Mouse (Mus musculus): ENCODE results near the gene Sapcd1. TPM values are rescaled to one million over a fixed set of nuclear protein-coding genes. Genes with fewer than 3 reads are reported as not detected.
"Not testable (repeated sequence)": the region's sequence is repeated elsewhere in the genome, so short reads cannot be mapped to it uniquely, and the experiment has no call there.

The Sapcd1 gene
- polyA plus RNA-seq, 1 experiment from 2014 or later: 21.3 TPM

DNA sequence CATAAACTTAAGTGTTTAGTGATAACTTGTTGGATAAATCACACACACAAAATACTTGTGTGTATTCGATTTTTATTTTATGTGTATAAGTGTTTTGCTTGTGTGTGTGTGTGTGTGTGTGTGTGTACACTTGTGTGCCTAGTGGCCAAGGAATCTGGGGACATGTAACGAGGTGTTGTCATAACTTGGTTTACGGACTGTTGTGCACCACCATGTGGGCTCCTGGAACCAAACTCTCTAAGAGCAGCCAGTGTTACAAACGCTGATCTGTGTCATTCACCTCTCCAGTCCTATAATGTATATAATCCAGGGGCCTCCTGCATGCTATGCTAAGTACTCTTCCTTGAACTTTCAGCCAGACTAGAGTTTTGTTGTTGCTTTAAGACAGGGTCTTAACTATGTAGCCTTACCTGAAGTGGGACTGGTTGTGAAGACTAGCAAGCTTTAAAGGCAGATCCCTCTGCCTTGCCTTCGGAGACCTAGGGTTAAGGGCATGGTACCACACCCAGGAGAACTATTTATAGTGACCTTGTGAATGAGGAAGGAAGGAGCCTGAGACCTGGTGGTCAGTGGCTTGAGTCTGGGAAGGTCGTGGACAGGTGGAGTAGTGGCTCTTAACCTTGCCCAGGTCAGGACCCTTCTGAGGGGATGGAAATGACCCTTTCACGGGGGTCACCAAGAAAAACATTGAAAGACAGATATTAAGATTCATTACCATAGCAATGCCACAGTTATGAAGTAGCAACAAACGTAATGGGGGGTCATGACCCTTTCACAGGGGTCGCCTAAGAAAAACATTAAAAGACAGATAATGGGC lies 24.6 kb downstream of the Sapcd1 start:
- Histone ChIP-seq H3K9ac (replicated peaks; ENCODE audit: low read depth, low read length) (peak overlapping the region; percentile 93; the same call in 1 of the 2 replicates), H3K4me3 (ENCODE audit: low read depth, low read length) (peak overlapping the region; percentile 91; the same call in 1 of the 2 replicates), H3K27ac (ENCODE audit: low read length) (no peak overlapping the region), H3K36me3 (ENCODE audit: control insufficient read depth, insufficient read depth, low read length) (peaks cover 42% of the 10 kb centered on the region), H3K4me2 (replicated peaks; ENCODE audit: low read depth, low read length) (peak overlapping the region; percentile 97), H3K9me3 (ENCODE audit: control insufficient read depth, low read depth, low read length) (no peaks in the 10 kb centered on the region), H3K27me3 (ENCODE audit: control insufficient read depth, insufficient read depth, low read length) (no peaks in the 10 kb centered on the region), H3K4me1 (ENCODE audit: control insufficient read depth, insufficient read depth, low read length) (peaks cover 20% of the 10 kb centered on the region)
- whole genome bisulfite sequencing: 49% methylated on average over 9 of the region's 9 CpGs
- no peak for ATAC-seq (ENCODE audit: insufficient number of reproducible peaks, insufficient read depth, low FRiP score, low read depth)

DNA sequence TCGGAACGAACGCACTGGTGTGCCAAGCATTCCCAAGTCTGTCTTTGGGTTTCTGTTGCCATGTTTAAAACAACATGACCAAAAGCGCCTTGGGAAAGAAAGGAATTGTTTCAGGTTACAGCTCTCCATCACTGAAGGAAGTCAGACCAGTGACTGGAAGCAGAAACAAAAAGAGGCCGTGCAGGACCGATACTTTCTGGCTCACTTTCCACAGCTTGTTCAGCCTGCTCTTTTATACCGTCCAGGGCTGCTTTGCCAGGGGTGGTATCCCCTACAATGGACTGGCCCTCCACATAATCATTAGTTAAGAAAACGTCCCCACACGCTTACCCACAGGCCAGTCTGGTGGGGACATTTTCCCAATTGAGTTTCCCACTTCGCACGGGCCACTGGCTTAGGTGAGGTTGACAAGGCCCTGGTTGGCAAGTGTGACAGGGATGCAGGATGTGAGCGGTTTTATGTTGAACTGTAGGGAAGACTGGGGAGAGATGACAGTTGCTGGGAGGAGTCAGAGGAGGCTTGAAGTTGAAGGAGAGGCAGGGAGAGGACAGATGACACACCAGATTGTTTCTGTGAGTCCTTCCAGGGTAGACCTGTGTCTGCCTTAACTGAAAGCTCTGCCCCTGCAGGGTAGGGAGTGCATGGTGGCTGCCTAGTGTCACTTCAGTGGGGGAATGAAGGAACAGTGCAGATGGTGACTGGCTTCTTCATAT lies 25.5 kb downstream of the Sapcd1 start:
- WGBS: 6% methylated on average over 12 of the region's 12 CpGs
- Histone ChIP-seq H3K36me3 (ENCODE audit: control insufficient read depth, insufficient read depth, low read length) (peaks cover 42% of the 10 kb centered on the region), H3K27me3 (ENCODE audit: control insufficient read depth, insufficient read depth, low read length) (no peaks in the 10 kb centered on the region), H3K4me2 (replicated peaks; ENCODE audit: low read depth, low read length) (peak overlapping the region; percentile 97), H3K9ac (replicated peaks; ENCODE audit: low read depth, low read length) (peak overlapping the region; percentile 93), H3K4me1 (ENCODE audit: control insufficient read depth, insufficient read depth, low read length) (peaks cover 20% of the 10 kb centered on the region), H3K27ac (ENCODE audit: low read length) (peak overlapping the region; percentile 98), H3K9me3 (ENCODE audit: control insufficient read depth, low read depth, low read length) (no peaks in the 10 kb centered on the region), H3K4me3 (ENCODE audit: low read depth, low read length) (peak overlapping the region; percentile 91)
- ATAC-seq (ENCODE audit: insufficient number of reproducible peaks, insufficient read depth, low FRiP score, low read depth): no peak

DNA sequence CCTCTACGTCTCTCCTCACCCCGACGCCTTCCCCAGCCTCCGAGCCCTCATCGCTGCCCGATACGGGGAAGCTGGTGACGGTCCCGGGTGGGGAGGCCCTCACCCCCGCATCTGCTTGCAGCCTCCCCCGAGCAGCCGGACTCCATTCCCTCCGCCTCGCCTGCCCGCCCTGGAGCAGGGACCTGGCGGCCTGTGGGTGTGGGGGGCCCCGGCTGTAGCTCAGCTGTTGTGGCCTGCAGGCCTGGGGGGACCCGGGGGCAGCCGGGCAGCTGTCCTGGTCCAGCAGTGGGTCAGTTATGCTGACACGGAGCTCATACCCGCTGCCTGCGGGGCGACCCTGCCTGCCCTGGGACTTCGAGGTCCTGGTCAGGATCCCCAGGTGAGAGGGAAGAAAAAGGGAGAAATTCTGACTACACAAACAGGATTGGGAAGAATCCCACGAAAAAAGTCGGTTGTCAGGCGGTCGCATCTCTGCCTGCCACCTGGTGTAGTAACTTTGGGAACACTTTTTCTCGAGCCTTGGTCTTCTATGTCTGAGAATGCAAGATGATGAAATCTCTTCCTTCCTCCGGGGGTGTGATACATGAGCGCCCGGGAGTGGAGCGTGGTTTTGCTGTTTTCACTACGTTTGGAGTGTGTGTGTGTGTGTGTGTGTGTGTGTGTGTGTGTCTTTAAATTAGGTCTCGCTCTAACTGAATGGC lies 26.2 kb downstream of the Sapcd1 start:
- Histone ChIP-seq H3K9me3 (ENCODE audit: control insufficient read depth, low read depth, low read length) (no peaks in the 10 kb centered on the region), H3K36me3 (ENCODE audit: control insufficient read depth, insufficient read depth, low read length) (peaks cover 36% of the 10 kb centered on the region), H3K4me2 (replicated peaks; ENCODE audit: low read depth, low read length) (peak overlapping the region; percentile 97), H3K27ac (ENCODE audit: low read length) (peak overlapping the region; percentile 98), H3K27me3 (ENCODE audit: control insufficient read depth, insufficient read depth, low read length) (no peaks in the 10 kb centered on the region), H3K9ac (replicated peaks; ENCODE audit: low read depth, low read length) (peak overlapping the region; percentile 93), H3K4me3 (ENCODE audit: low read depth, low read length) (peak overlapping the region; percentile 91), H3K4me1 (ENCODE audit: control insufficient read depth, insufficient read depth, low read length) (peaks cover 22% of the 10 kb centered on the region)
- WGBS: 1% methylated on average over 35 of the region's 35 CpGs
- ATAC-seq (ENCODE audit: insufficient number of reproducible peaks, insufficient read depth, low FRiP score, low read depth): peak; percentile 3; the same call in 1 of the 2 replicates

DNA sequence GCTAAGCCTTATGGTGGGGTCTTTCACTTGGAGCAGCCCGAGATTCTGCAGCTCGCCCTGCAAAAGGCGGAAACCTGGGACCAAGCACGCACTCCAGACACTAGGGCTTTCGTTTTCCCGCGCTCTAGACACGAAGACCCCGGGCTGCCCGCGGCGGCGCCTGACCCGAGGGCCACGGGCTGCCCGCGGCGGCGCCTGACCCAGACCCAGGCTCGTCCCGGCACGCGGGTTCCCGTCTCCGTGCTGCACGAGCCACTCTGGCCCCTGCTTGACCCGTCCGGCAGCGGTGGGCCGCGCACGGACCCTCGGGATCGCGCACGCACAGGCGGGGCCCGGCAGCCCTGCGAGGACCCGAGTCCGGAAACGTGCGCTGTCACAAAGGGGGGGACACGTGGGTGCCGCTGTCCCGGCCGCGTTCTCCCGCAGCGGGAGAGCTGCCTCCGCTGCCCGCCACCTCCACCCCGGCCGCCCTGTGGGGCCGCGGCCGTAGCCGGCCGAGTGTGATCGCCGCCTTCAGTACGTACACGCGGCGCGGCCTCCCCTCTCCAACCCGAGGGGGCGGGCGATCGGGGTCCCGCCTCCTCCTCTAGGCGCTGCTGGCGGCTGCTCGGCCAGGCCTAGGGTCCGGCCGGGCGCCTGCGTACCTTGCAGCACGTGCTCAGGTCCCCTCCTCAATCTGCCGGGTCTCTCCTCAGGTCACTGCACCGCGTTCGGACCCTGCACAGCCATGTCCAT lies 26.9 kb downstream of the Sapcd1 start, which contains the start of gene Vars:
Gene Vars, plus strand, starts transcription at position 271 of the 735 bp plus-strand sequence.
- H3K4me2 ChIP-seq (replicated peaks; ENCODE audit: low read depth, low read length): peak within 1 kb of the TSS; percentile 97

DNA sequence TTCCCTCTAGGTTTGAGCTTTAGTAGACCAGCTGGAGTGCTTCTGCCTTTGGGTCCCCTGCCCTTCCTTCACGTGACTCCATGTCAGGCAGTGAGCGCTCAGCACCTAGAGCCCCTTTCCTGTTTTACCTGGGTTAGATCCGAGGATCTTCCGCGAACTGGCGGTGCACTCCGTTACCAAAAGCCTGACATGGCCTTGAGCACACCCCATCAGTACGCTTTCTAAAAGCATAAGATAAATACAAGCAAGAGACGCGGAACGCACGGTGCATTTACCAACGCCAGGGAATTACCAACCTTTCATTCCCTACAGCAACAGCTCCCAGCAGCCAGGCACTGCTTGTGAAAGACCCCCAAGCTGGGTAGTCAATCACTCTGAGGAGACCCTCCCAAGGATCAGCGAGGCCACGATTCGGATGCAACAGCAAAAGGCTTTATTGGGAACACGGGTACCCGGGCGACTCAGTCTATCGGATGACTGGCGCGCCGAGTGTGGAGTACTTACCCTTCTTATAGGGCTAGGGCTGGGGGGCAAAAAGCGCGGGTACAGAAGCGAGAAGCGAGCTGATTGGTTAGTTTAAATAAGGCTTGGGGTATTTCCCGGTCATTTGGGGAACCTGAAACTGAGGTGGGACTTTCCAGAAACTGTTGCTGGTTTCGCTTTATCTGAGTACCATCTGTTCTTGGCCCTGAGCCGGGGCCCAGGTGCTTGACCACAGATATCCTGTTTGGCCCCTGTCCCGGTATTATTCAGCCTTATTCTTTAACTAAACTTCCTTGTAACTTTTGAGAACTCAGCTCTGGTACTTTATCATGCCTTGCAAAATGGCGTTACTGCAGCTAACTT lies 27.7 kb downstream of the Sapcd1 start:
- not testable (repeated sequence) for H3K27me3 ChIP-seq (ENCODE audit: control insufficient read depth, insufficient read depth, low read length); H3K9me3 ChIP-seq (ENCODE audit: control insufficient read depth, low read depth, low read length); ATAC-seq (ENCODE audit: insufficient number of reproducible peaks, insufficient read depth, low FRiP score, low read depth)
- Histone ChIP-seq H3K27ac (ENCODE audit: low read length) (peak overlapping the region; percentile 98), H3K4me3 (ENCODE audit: low read depth, low read length) (peak overlapping the region; percentile 91), H3K9ac (replicated peaks; ENCODE audit: low read depth, low read length) (peak overlapping the region; percentile 93), H3K36me3 (ENCODE audit: control insufficient read depth, insufficient read depth, low read length) (peaks cover 25% of the 10 kb centered on the region), H3K4me1 (ENCODE audit: control insufficient read depth, insufficient read depth, low read length) (peaks cover 22% of the 10 kb centered on the region), H3K4me2 (replicated peaks; ENCODE audit: low read depth, low read length) (peak overlapping the region; percentile 97)
- 15% methylated on average over 29 of the region's 32 CpGs for WGBS

More for the DNA sequence above, 26.9 kb downstream of the Sapcd1 start, which contains the start of gene Vars:
- H3K36me3 ChIP-seq (ENCODE audit: control insufficient read depth, insufficient read depth, low read length): peaks cover 33% of the 10 kb centered on the region
- under 1% methylated on average over 83 of the region's 83 CpGs for WGBS
- H3K4me3 ChIP-seq (ENCODE audit: low read depth, low read length): peak within 1 kb of the TSS; percentile 91
- H3K9me3 ChIP-seq (ENCODE audit: control insufficient read depth, low read depth, low read length): no peaks in the 10 kb centered on the region
- peak within 1 kb of the TSS; percentile 93 for H3K9ac ChIP-seq (replicated peaks; ENCODE audit: low read depth, low read length)
- no peaks in the 10 kb centered on the region for H3K27me3 ChIP-seq (ENCODE audit: control insufficient read depth, insufficient read depth, low read length)
- ATAC-seq (ENCODE audit: insufficient number of reproducible peaks, insufficient read depth, low FRiP score, low read depth): peak; percentile 91
- peaks cover 22% of the 10 kb centered on the region for H3K4me1 ChIP-seq (ENCODE audit: control insufficient read depth, insufficient read depth, low read length)
- peak within 1 kb of the TSS; percentile 98 for H3K27ac ChIP-seq (ENCODE audit: low read length)

DNA sequence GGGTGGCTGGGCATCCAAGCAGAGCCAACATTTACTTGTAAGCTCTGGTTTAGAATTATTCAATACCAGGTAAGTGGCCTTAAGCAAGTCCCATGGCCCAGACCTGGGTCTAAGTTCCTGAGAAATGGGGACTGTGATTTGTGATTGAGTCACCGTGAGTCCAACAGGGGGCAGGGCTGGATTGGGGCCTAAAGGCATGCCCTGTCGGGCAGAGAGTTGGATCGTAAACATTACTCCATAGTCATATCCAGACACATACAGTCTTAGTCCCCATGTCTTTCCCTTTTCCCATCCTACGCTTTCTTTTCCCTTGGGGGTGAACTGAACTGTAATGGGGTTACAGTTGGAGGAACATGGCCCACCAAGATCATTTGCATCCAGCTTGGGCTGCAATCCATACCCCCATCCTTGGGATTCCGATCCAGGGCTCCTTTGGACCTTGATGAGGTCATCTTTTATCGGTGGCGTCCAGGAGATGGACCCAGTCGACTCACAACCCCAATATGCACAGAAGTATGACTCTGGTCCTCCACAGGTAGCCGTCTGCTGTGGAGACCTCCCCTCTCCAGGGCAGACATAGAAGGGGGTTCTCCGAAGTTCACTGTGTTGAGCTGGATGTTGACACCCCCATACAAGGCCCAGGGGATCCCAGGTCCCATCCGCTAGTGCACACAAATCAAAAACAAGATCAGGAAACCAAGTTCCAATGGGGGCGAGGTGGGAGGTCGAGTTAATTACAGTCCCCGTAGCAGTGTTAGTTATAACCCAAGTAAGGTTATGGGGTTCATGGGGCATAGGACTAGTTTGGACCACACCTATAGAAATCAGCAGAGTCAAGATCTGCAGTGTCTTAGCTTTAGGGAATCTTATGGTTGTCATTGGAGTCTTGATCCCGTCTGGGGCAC lies 29.0 kb downstream of the Sapcd1 start:
- WGBS: 92% methylated on average over 15 of the region's 15 CpGs
- Histone ChIP-seq H3K4me3 (ENCODE audit: low read depth, low read length) (peak overlapping the region; percentile 28; the same call in 1 of the 2 replicates), H3K4me1 (ENCODE audit: control insufficient read depth, insufficient read depth, low read length) (peaks cover 22% of the 10 kb centered on the region), H3K27ac (ENCODE audit: low read length) (no peak overlapping the region), H3K4me2 (replicated peaks; ENCODE audit: low read depth, low read length) (peak overlapping the region; percentile 44; the same call in 1 of the 2 replicates), H3K27me3 (ENCODE audit: control insufficient read depth, insufficient read depth, low read length) (no peaks in the 10 kb centered on the region), H3K9ac (replicated peaks; ENCODE audit: low read depth, low read length) (no peak overlapping the region), H3K9me3 (ENCODE audit: control insufficient read depth, low read depth, low read length) (no peaks in the 10 kb centered on the region), H3K36me3 (ENCODE audit: control insufficient read depth, insufficient read depth, low read length) (peaks cover 14% of the 10 kb centered on the region; the same call in 1 of the 2 replicates)
- ATAC-seq (ENCODE audit: insufficient number of reproducible peaks, insufficient read depth, low FRiP score, low read depth): no peak

DNA sequence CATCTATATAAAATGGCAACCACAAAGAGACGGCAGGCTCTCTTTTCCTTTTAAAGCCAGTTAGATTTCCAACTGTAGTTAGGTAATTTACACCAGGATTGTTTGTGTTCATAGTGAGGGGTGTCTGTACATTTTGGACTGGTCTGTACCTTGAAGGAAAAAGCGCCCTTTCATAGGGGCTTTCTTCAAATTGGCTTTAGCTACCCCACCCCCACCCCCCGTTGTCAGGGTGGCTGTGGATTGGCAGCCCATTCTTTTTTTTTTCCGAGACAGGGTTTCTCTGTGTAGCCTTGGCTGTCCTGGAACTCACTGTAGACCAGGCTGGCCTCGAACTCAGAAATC lies 30.7 kb downstream of the Sapcd1 start:
- H3K9ac ChIP-seq (replicated peaks; ENCODE audit: low read depth, low read length): no peak overlapping the region
- H3K4me2 ChIP-seq (replicated peaks; ENCODE audit: low read depth, low read length): no peak overlapping the region
- no peak for ATAC-seq (ENCODE audit: insufficient number of reproducible peaks, insufficient read depth, low FRiP score, low read depth)
- no peaks in the 10 kb centered on the region for H3K27me3 ChIP-seq (ENCODE audit: control insufficient read depth, insufficient read depth, low read length)
- no peak overlapping the region for H3K27ac ChIP-seq (ENCODE audit: low read length)
- no peaks in the 10 kb centered on the region for H3K9me3 ChIP-seq (ENCODE audit: control insufficient read depth, low read depth, low read length)
- peaks cover 7% of the 10 kb centered on the region; the same call in 1 of the 2 replicates for H3K4me1 ChIP-seq (ENCODE audit: control insufficient read depth, insufficient read depth, low read length)
- 80% methylated on average over 5 of the region's 5 CpGs for WGBS
- no peak overlapping the region for H3K4me3 ChIP-seq (ENCODE audit: low read depth, low read length)
- H3K36me3 ChIP-seq (ENCODE audit: control insufficient read depth, insufficient read depth, low read length): peaks cover 14% of the 10 kb centered on the region; the same call in 1 of the 2 replicates
